Mouse (Mus musculus): Measurements from ENCODE around the gene Zfp78. TPM values are rescaled to one million over a fixed set of nuclear protein-coding genes. Genes with fewer than 3 reads are reported as not detected.

The Zfp78 gene
- 18.0 TPM for polyA plus RNA-seq (2014; fragmentation: Illumina TruSeq; extraction: RNeasy Lipid Tissue Mini Kit (QIAGEN cat#74804); ENCODE audit: low read depth, low replicate concordance)

GRCm38 (mm10) chr7:6363047-6363488 lies at the start of gene Zfp78:
Zfp78 (plus strand) TSS chr7:6363280.

GRCm38 (mm10) chr7:6331233-6331956 lies 31.7 kb upstream of the Zfp78 start, which contains the start of gene Zfp583:
Zfp583 (minus strand) TSS chr7:6331285.

GRCm38 (mm10) chr7:6343501-6344071 lies 19.5 kb upstream of the Zfp78 start, which contains the start of gene Gm3854:
Gm3854 (plus strand) TSS chr7:6343759.

GRCm38 (mm10) chr7:6383044-6383455 lies 20.0 kb downstream of the Zfp78 start, which contains the start of gene Zfp28:
Zfp28 (plus strand) TSS chr7:6383295.

GRCm38 (mm10) chr7:6397996-6398975 lies 35.2 kb downstream of the Zfp78 start, which contains the start of gene Smim17:
Smim17 (plus strand) TSS chr7:6398715.

GRCm38 (mm10) chr7:6410043-6410442 lies 47.0 kb downstream of the Zfp78 start, which contains the start of gene Gm20715:
Gm20715 (plus strand) TSS chr7:6410277.

Other genes starting within 250 kb of the Zfp78 start
- 6.3 TPM for gene Zfp787, start 207.3 kb upstream of the Zfp78 start, polyA plus RNA-seq (2014; fragmentation: Illumina TruSeq; extraction: RNeasy Lipid Tissue Mini Kit (QIAGEN cat#74804); ENCODE audit: low read depth, low replicate concordance)
- 4.7 TPM for gene Zfp444, start 191.1 kb upstream of the Zfp78 start, polyA plus RNA-seq (2014; fragmentation: Illumina TruSeq; extraction: RNeasy Lipid Tissue Mini Kit (QIAGEN cat#74804); ENCODE audit: low read depth, low replicate concordance)
- 0.39 TPM for gene Galp, start 166.2 kb upstream of the Zfp78 start, polyA plus RNA-seq (2014; fragmentation: Illumina TruSeq; extraction: RNeasy Lipid Tissue Mini Kit (QIAGEN cat#74804); ENCODE audit: low read depth, low replicate concordance)
- 0.80 TPM for gene Zscan5b, start 141.0 kb upstream of the Zfp78 start, polyA plus RNA-seq (2014; fragmentation: Illumina TruSeq; extraction: RNeasy Lipid Tissue Mini Kit (QIAGEN cat#74804); ENCODE audit: low read depth, low replicate concordance)
- not detected for gene Epp13, start 110.6 kb upstream of the Zfp78 start, polyA plus RNA-seq (2014; fragmentation: Illumina TruSeq; extraction: RNeasy Lipid Tissue Mini Kit (QIAGEN cat#74804); ENCODE audit: low read depth, low replicate concordance)
- gene Zfp667, start 76.7 kb upstream of the Zfp78 start, polyA plus RNA-seq (2014; fragmentation: Illumina TruSeq; extraction: RNeasy Lipid Tissue Mini Kit (QIAGEN cat#74804); ENCODE audit: low read depth, low replicate concordance) = 19.8 TPM
- gene Zfp583, start 32.0 kb upstream of the Zfp78 start, polyA plus RNA-seq (2014; fragmentation: Illumina TruSeq; extraction: RNeasy Lipid Tissue Mini Kit (QIAGEN cat#74804); ENCODE audit: low read depth, low replicate concordance) = 7.7 TPM
- 3.0 TPM for gene Gm3854, start 19.5 kb upstream of the Zfp78 start, polyA plus RNA-seq (2014; fragmentation: Illumina TruSeq; extraction: RNeasy Lipid Tissue Mini Kit (QIAGEN cat#74804); ENCODE audit: low read depth, low replicate concordance)
- 9.9 TPM for gene Zfp28, start 20.0 kb downstream of the Zfp78 start, polyA plus RNA-seq (2014; fragmentation: Illumina TruSeq; extraction: RNeasy Lipid Tissue Mini Kit (QIAGEN cat#74804); ENCODE audit: low read depth, low replicate concordance)
- gene Smim17, start 35.4 kb downstream of the Zfp78 start, polyA plus RNA-seq (2014; fragmentation: Illumina TruSeq; extraction: RNeasy Lipid Tissue Mini Kit (QIAGEN cat#74804); ENCODE audit: low read depth, low replicate concordance) = 2.9 TPM
- 3.3 TPM for gene Gm20715, start 47.0 kb downstream of the Zfp78 start, polyA plus RNA-seq (2014; fragmentation: Illumina TruSeq; extraction: RNeasy Lipid Tissue Mini Kit (QIAGEN cat#74804); ENCODE audit: low read depth, low replicate concordance)
- not detected for gene Olfr1344, start 75.4 kb downstream of the Zfp78 start, polyA plus RNA-seq (2014; fragmentation: Illumina TruSeq; extraction: RNeasy Lipid Tissue Mini Kit (QIAGEN cat#74804); ENCODE audit: low read depth, low replicate concordance)
- 0.17 TPM for gene Olfr1336, start 92.9 kb downstream of the Zfp78 start, polyA plus RNA-seq (2014; fragmentation: Illumina TruSeq; extraction: RNeasy Lipid Tissue Mini Kit (QIAGEN cat#74804); ENCODE audit: low read depth, low replicate concordance)
- gene Olfr1346, start 103.8 kb downstream of the Zfp78 start, polyA plus RNA-seq (2014; fragmentation: Illumina TruSeq; extraction: RNeasy Lipid Tissue Mini Kit (QIAGEN cat#74804); ENCODE audit: low read depth, low replicate concordance) = 0.07 TPM
- not detected for gene Olfr5, start 123.7 kb downstream of the Zfp78 start, polyA plus RNA-seq (2014; fragmentation: Illumina TruSeq; extraction: RNeasy Lipid Tissue Mini Kit (QIAGEN cat#74804); ENCODE audit: low read depth, low replicate concordance)
- gene Olfr1347, start 136.5 kb downstream of the Zfp78 start, polyA plus RNA-seq (2014; fragmentation: Illumina TruSeq; extraction: RNeasy Lipid Tissue Mini Kit (QIAGEN cat#74804); ENCODE audit: low read depth, low replicate concordance) = not detected
- gene Olfr1348, start 145.5 kb downstream of the Zfp78 start, polyA plus RNA-seq (2014; fragmentation: Illumina TruSeq; extraction: RNeasy Lipid Tissue Mini Kit (QIAGEN cat#74804); ENCODE audit: low read depth, low replicate concordance) = not detected
- gene Olfr1349, start 159.7 kb downstream of the Zfp78 start, polyA plus RNA-seq (2014; fragmentation: Illumina TruSeq; extraction: RNeasy Lipid Tissue Mini Kit (QIAGEN cat#74804); ENCODE audit: low read depth, low replicate concordance) = 0.29 TPM
- gene Olfr1350, start 201.6 kb downstream of the Zfp78 start, polyA plus RNA-seq (2014; fragmentation: Illumina TruSeq; extraction: RNeasy Lipid Tissue Mini Kit (QIAGEN cat#74804); ENCODE audit: low read depth, low replicate concordance) = not detected